Mouse (Mus musculus) neural tube, embryonic 12.5 days (tissue): Measurements from ENCODE around the gene Gm20388. TPM values are rescaled to one million over a fixed set of nuclear protein-coding genes. Genes with fewer than 3 reads are reported as not detected.

ENCODE experiments used
- ATAC-seq: fragments of 200-750 bp; cut with Nextera tagmentation; 2 replicates; pipeline ENCODE4 v1.8.0; 2017; ENCODE audit warnings: low read depth, mild to moderate bottlenecking, moderate TSS enrichment, moderate library complexity; ENCODE audit not compliant: low FRiP score
- H3K27ac ChIP-seq: fragments of 300-500 bp; sonication (generic); 2 replicates; pipeline ENCODE4 v1.5.1; 2016
- H3K27me3 ChIP-seq: fragments of 300-500 bp; sonication (generic); replicated peaks from 2 replicates; pipeline ENCODE4 v1.6.1; 2016; ENCODE audit warnings: mild to moderate bottlenecking
- H3K36me3 ChIP-seq: fragments of 300-500 bp; sonication (generic); 2 replicates; pipeline ENCODE4 v1.6.1; 2016; ENCODE audit warnings: mild to moderate bottlenecking
- H3K4me1 ChIP-seq: fragments of 300-500 bp; sonication (generic); 2 replicates; pipeline ENCODE4 v1.6.1; 2016
- H3K4me2 ChIP-seq: fragments of 300-500 bp; sonication (generic); replicated peaks from 2 replicates; pipeline ENCODE4 v1.6.1; 2016; ENCODE audit warnings: mild to moderate bottlenecking
- H3K4me3 ChIP-seq: fragments of 300-500 bp; sonication (generic); 2 replicates; pipeline ENCODE4 v1.5.1; 2016
- H3K9ac ChIP-seq: fragments of 300-500 bp; sonication (generic); 2 replicates; pipeline ENCODE4 v1.6.1; 2016; ENCODE audit warnings: mild to moderate bottlenecking
- H3K9me3 ChIP-seq: fragments of 300-500 bp; sonication (generic); 2 replicates; pipeline ENCODE4 v1.6.1; 2016; ENCODE audit warnings: mild to moderate bottlenecking
- WGBS: fragments of 180-500 bp; shearing (Covaris S2); methylation state at CpG from one replicate; pipeline ENCODE4 v1.1.7; 2016; 5-methylcytosine and 5-hydroxymethylcytosine counted together
- polyA plus RNA-seq: library from polyadenylated mRNA; unstranded; fragments of >200 nt; fragmentation: Nextera tagmentation; extraction: Ambion mirVana; gene quantifications from 2 replicates; pipeline ENCODE4 v1.2.1, GENCODE M21; 2016

The Gm20388 gene
- polyA plus RNA-seq, 1 experiment from 2014 or later = not detected

- H3K9ac ChIP-seq = no peak overlapping the region
- 86% methylated on average over 21 of the region's 21 CpGs for WGBS
- H3K4me2 ChIP-seq = no peak overlapping the region
- no peak overlapping the region for H3K27ac ChIP-seq
- ATAC-seq = no peak
- no peak overlapping the region for H3K4me3 ChIP-seq
- H3K4me1 ChIP-seq = peaks cover 27% of the 10 kb centered on the region
- no peaks in the 10 kb centered on the region for H3K9me3 ChIP-seq
- no peaks in the 10 kb centered on the region for H3K36me3 ChIP-seq
- no peaks in the 10 kb centered on the region for H3K27me3 ChIP-seq
These were observed 406.6 kb downstream of the Gm20388 start for GRCm38 (mm10) chr8:120317118-120317824.

DNA sequence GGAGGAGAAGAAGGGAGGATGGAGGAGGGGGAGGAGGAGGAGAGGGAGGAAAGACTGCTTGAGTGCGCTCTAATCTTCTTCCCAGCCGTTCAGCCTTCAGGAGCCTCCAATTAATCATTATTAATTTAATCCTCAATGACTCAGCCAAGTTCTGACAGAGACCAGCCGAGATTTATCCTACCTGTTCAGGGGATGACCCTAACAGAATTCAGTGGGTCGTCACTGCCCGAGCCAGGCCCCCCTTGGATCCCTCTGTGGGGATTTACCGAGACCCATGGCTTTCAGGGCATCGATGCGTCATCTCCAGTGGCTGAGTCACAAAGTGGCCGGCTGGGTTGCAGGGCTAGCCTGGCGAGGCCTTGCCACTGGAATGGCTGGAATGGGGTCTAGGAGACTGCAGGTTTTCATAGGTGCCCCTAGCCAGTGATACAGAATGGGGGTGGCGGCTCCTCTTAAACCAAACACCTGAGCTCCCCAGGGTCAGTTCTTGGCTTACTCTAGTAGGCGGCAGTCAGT, 407.9 kb downstream of the Gm20388 start:
- H3K9ac ChIP-seq = no peak overlapping the region
- WGBS = 78% methylated on average over 12 of the region's 12 CpGs
- ATAC-seq = no peak
- H3K27me3 ChIP-seq = no peaks in the 10 kb centered on the region
- peaks cover 40% of the 10 kb centered on the region for H3K4me1 ChIP-seq
- H3K36me3 ChIP-seq = no peaks in the 10 kb centered on the region
- H3K4me2 ChIP-seq = no peak overlapping the region
- no peak overlapping the region for H3K4me3 ChIP-seq
- no peaks in the 10 kb centered on the region for H3K9me3 ChIP-seq
- no peak overlapping the region for H3K27ac ChIP-seq

- Histone ChIP-seq H3K36me3 (no peaks in the 10 kb centered on the region), H3K4me1 (peaks cover 49% of the 10 kb centered on the region), H3K27me3 (no peaks in the 10 kb centered on the region), H3K9me3 (no peaks in the 10 kb centered on the region), H3K9ac (no peak overlapping the region), H3K4me2 (no peak overlapping the region), H3K4me3 (no peak overlapping the region), H3K27ac (no peak overlapping the region)
- 21% methylated on average over 7 of the region's 7 CpGs for WGBS
- peak; percentile 23; the same call in 1 of the 2 replicates for ATAC-seq
These were observed 408.8 kb downstream of the Gm20388 start for GRCm38 (mm10) chr8:120319449-120319848.

GRCm38 (mm10) chr8:120320146-120320545, 409.5 kb downstream of the Gm20388 start:
- Histone ChIP-seq H3K4me3 (no peak overlapping the region), H3K27me3 (no peaks in the 10 kb centered on the region), H3K27ac (no peak overlapping the region), H3K36me3 (no peaks in the 10 kb centered on the region), H3K9me3 (no peaks in the 10 kb centered on the region), H3K4me1 (peaks cover 56% of the 10 kb centered on the region), H3K4me2 (no peak overlapping the region), H3K9ac (no peak overlapping the region)
- 88% methylated on average over 5 of the region's 5 CpGs for WGBS
- ATAC-seq = no peak

DNA sequence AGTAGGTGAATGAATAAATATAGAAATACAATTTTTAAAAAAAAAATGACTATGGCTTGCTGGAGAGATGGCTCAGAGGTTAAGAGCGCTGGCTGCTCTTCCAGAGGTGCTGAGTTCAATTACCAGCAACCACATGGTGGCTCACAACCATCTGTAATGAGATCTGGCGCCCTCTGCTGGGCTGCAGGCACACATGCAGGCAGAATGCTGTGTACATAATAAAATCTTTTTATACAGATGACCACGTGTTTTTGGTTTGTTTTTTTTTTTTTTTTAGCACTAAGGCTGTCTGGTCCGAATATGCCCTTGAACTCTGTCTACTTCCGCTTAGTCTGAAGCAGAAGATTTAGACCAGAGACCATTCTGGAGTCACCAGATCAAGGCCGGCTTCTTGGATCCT, 411.1 kb downstream of the Gm20388 start:
- Histone ChIP-seq H3K27me3 (no peaks in the 10 kb centered on the region), H3K9ac (no peak overlapping the region), H3K27ac (no peak overlapping the region), H3K4me1 (peaks cover 66% of the 10 kb centered on the region), H3K4me3 (no peak overlapping the region), H3K36me3 (no peaks in the 10 kb centered on the region), H3K4me2 (no peak overlapping the region), H3K9me3 (no peaks in the 10 kb centered on the region)
- WGBS = 47% methylated on average over 6 of the region's 6 CpGs
- ATAC-seq = no peak

GRCm38 (mm10) chr8:120322956-120323448, 412.4 kb downstream of the Gm20388 start:
- Histone ChIP-seq H3K27ac (peak overlapping the region; percentile 13), H3K4me3 (no peak overlapping the region), H3K4me1 (peaks cover 66% of the 10 kb centered on the region), H3K9me3 (no peaks in the 10 kb centered on the region), H3K36me3 (no peaks in the 10 kb centered on the region), H3K9ac (peak overlapping the region; percentile 26), H3K4me2 (peak overlapping the region; percentile 40), H3K27me3 (no peaks in the 10 kb centered on the region)
- ATAC-seq = peak; percentile 69
- WGBS = 3% methylated on average over 20 of the region's 20 CpGs

DNA sequence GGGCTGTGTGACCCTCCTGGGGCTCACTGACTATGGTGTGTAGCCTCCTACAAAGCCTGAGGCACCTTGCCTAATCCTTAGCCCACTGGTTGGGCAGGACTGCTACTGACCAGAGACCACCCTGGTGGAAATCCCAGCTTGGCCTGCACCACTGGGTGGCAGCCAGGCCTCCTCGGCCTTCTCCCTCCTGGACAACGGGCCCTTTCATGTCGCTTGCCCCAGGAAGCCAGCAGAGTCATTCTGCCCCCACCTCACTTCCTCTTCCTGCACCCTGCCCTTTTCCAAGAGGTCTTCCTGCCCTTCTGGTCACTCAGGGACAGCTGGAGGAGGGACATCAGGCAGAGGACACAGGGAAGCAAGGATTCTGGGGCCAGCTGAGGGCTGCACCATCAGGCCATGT, 413.9 kb downstream of the Gm20388 start:
- Histone ChIP-seq H3K9ac (no peak overlapping the region), H3K4me2 (no peak overlapping the region), H3K27ac (no peak overlapping the region), H3K4me1 (peaks cover 54% of the 10 kb centered on the region), H3K9me3 (no peaks in the 10 kb centered on the region), H3K36me3 (no peaks in the 10 kb centered on the region), H3K27me3 (no peaks in the 10 kb centered on the region), H3K4me3 (no peak overlapping the region)
- no peak for ATAC-seq
- 62% methylated on average over 3 of the region's 3 CpGs for WGBS

GRCm38 (mm10) chr8:120325172-120325767, 414.6 kb downstream of the Gm20388 start:
- Histone ChIP-seq H3K9me3 (no peaks in the 10 kb centered on the region), H3K4me2 (no peak overlapping the region), H3K9ac (no peak overlapping the region), H3K27ac (no peak overlapping the region), H3K36me3 (no peaks in the 10 kb centered on the region), H3K4me1 (peaks cover 51% of the 10 kb centered on the region), H3K4me3 (no peak overlapping the region), H3K27me3 (no peaks in the 10 kb centered on the region)
- 64% methylated on average over 5 of the region's 5 CpGs for WGBS
- ATAC-seq = no peak

DNA sequence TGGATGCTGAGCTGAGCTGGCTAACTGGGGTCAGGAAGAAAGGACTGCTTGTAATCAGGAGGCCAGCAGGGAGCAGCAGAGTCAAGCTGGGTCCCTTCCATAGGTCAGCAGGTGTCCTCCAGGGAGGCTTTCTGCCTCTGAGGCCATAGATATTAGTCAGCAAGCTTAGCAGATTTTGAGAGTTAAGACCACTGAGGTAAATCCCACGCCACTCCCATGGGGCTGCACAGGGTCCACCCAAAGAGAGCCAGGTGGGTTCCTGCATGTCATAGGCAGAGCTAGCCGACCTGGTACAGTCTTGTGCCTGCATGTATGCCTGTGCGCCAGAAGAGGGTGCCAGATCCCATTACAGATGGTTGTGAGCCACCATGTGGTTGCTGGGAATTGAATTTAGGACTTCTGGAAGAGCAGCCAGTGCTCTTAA, 416.5 kb downstream of the Gm20388 start:
- WGBS = 55% methylated on average over 3 of the region's 3 CpGs
- Histone ChIP-seq H3K4me2 (no peak overlapping the region), H3K27ac (no peak overlapping the region), H3K4me3 (no peak overlapping the region), H3K36me3 (no peaks in the 10 kb centered on the region), H3K9me3 (no peaks in the 10 kb centered on the region), H3K27me3 (no peaks in the 10 kb centered on the region), H3K4me1 (peaks cover 59% of the 10 kb centered on the region), H3K9ac (no peak overlapping the region)
- no peak for ATAC-seq

GRCm38 (mm10) chr8:120328361-120329022, 417.9 kb downstream of the Gm20388 start:
- Histone ChIP-seq H3K27me3 (no peaks in the 10 kb centered on the region), H3K27ac (no peak overlapping the region), H3K9ac (no peak overlapping the region), H3K36me3 (no peaks in the 10 kb centered on the region), H3K4me2 (no peak overlapping the region), H3K4me3 (no peak overlapping the region), H3K9me3 (no peaks in the 10 kb centered on the region), H3K4me1 (peaks cover 54% of the 10 kb centered on the region)
- 87% methylated on average over 13 of the region's 13 CpGs for WGBS
- no peak for ATAC-seq

DNA sequence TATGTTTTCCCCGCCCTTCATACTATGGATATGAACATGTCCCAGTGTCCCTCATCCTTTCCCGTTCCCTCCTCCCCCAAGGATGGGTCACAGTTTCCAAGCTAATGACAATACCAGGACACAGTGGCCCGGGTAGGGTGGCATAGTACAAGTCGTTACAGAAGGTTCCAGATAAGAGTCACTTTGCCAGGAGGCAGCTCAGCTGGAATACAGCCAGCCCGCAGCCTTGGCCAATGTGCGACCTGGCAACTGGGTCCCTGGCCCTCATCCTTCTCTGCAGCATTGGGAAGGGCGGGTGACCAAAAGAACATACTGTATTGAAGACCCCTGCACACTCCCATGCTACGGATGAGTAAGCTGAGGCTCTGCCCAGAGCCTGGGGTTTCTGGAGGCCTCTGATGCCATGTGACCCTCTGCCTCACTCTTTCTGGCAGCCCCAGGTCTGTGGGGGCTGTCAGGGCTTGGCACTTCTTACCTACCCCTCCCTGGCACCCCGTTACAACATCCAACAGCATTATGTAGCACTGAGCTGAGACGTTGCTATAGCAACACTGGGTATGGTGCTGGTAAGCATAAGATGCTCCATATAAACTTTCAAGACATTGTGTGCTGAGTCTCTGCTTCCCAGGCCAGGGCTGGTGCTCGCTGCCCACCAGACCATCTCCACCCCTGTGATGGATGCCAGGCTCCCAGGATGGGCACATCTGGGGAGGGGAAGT, 418.5 kb downstream of the Gm20388 start:
- Histone ChIP-seq H3K4me2 (no peak overlapping the region), H3K36me3 (no peaks in the 10 kb centered on the region), H3K9me3 (no peaks in the 10 kb centered on the region), H3K4me3 (no peak overlapping the region), H3K4me1 (peaks cover 51% of the 10 kb centered on the region), H3K27ac (no peak overlapping the region), H3K9ac (no peak overlapping the region), H3K27me3 (no peaks in the 10 kb centered on the region)
- WGBS = 88% methylated on average over 11 of the region's 11 CpGs
- ATAC-seq = no peak

DNA sequence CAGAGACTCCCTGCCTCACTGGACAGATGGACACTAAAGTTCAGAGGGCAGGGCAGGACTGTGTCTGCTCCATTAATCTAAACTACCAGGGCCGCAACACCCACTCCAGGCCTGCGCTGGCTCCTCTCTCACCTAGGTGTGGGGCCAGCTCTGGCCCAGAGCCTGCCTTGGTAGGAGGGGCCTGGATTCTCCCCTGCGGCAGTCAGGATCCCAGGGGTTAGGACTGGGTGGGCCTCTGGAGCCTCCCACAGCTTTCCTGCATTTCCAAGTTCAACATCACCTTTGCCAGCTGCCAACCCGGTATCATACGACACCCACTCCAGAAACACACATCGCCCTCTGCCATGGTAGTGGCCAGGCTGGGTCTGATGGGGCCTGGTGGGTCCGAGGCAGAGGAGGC, 420.4 kb downstream of the Gm20388 start:
- Histone ChIP-seq H3K27ac (no peak overlapping the region), H3K9ac (no peak overlapping the region), H3K4me1 (peaks cover 55% of the 10 kb centered on the region), H3K4me3 (no peak overlapping the region), H3K27me3 (no peaks in the 10 kb centered on the region), H3K9me3 (no peaks in the 10 kb centered on the region), H3K36me3 (no peaks in the 10 kb centered on the region), H3K4me2 (no peak overlapping the region)
- 79% methylated on average over 7 of the region's 7 CpGs for WGBS
- ATAC-seq = no peak
